Mouse (Mus musculus): Measurements from ENCODE around the gene Abcc5. TPM values are rescaled to one million over a fixed set of nuclear protein-coding genes. Genes with fewer than 3 reads are reported as not detected.

The Abcc5 gene
- 2.8 TPM for polyA plus RNA-seq (2014; fragmentation: Illumina TruSeq; extraction: RNeasy Lipid Tissue Mini Kit (QIAGEN cat#74804); ENCODE audit: low read depth, low replicate concordance)

GRCm38 (mm10) chr16:20425855-20426598, at the start of gene Abcc5:
TSS of gene Abcc5 (minus strand) at chr16:20426394.

GRCm38 (mm10) chr16:20325286-20325685, 100.9 kb downstream of the Abcc5 start, which contains the start of gene Cyp2ab1:
TSS of gene Cyp2ab1 (minus strand) at chr16:20325404.

GRCm38 (mm10) chr16:20301770-20302649, 124.2 kb downstream of the Abcc5 start, which contains the start of gene Parl:
TSS of gene Parl (minus strand) at chr16:20302387.

Other genes starting within 250 kb of the Abcc5 start
- not detected for gene Map6d1, start 185.0 kb downstream of the Abcc5 start, polyA plus RNA-seq (2014; fragmentation: Illumina TruSeq; extraction: RNeasy Lipid Tissue Mini Kit (QIAGEN cat#74804); ENCODE audit: low read depth, low replicate concordance)
- 40.4 TPM for gene Parl, start 124.0 kb downstream of the Abcc5 start, polyA plus RNA-seq (2014; fragmentation: Illumina TruSeq; extraction: RNeasy Lipid Tissue Mini Kit (QIAGEN cat#74804); ENCODE audit: low read depth, low replicate concordance)
- gene Cyp2ab1, start 101.0 kb downstream of the Abcc5 start, polyA plus RNA-seq (2014; fragmentation: Illumina TruSeq; extraction: RNeasy Lipid Tissue Mini Kit (QIAGEN cat#74804); ENCODE audit: low read depth, low replicate concordance), result not detected
- 9.8 TPM for gene Eif2b5, start 72.4 kb upstream of the Abcc5 start, polyA plus RNA-seq (2014; fragmentation: Illumina TruSeq; extraction: RNeasy Lipid Tissue Mini Kit (QIAGEN cat#74804); ENCODE audit: low read depth, low replicate concordance)
- gene Dvl3, start 90.6 kb upstream of the Abcc5 start, polyA plus RNA-seq (2014; fragmentation: Illumina TruSeq; extraction: RNeasy Lipid Tissue Mini Kit (QIAGEN cat#74804); ENCODE audit: low read depth, low replicate concordance), result 7.3 TPM
- 86.1 TPM for gene Ap2m1, start 109.1 kb upstream of the Abcc5 start, polyA plus RNA-seq (2014; fragmentation: Illumina TruSeq; extraction: RNeasy Lipid Tissue Mini Kit (QIAGEN cat#74804); ENCODE audit: low read depth, low replicate concordance)
- gene Abcf3, start 122.2 kb upstream of the Abcc5 start, polyA plus RNA-seq (2014; fragmentation: Illumina TruSeq; extraction: RNeasy Lipid Tissue Mini Kit (QIAGEN cat#74804); ENCODE audit: low read depth, low replicate concordance), result 10.5 TPM
- not detected for gene Vwa5b2, start 163.1 kb upstream of the Abcc5 start, polyA plus RNA-seq (2014; fragmentation: Illumina TruSeq; extraction: RNeasy Lipid Tissue Mini Kit (QIAGEN cat#74804); ENCODE audit: low read depth, low replicate concordance)
- 1.7 TPM for gene Eef1akmt4, start 185.2 kb upstream of the Abcc5 start, polyA plus RNA-seq (2014; fragmentation: Illumina TruSeq; extraction: RNeasy Lipid Tissue Mini Kit (QIAGEN cat#74804); ENCODE audit: low read depth, low replicate concordance)
- gene Gm49333, start 185.2 kb upstream of the Abcc5 start, polyA plus RNA-seq (2014; fragmentation: Illumina TruSeq; extraction: RNeasy Lipid Tissue Mini Kit (QIAGEN cat#74804); ENCODE audit: low read depth, low replicate concordance), result not detected
- 6.0 TPM for gene Alg3, start 185.3 kb upstream of the Abcc5 start, polyA plus RNA-seq (2014; fragmentation: Illumina TruSeq; extraction: RNeasy Lipid Tissue Mini Kit (QIAGEN cat#74804); ENCODE audit: low read depth, low replicate concordance)
- gene Camk2n2, start 194.9 kb upstream of the Abcc5 start, polyA plus RNA-seq (2014; fragmentation: Illumina TruSeq; extraction: RNeasy Lipid Tissue Mini Kit (QIAGEN cat#74804); ENCODE audit: low read depth, low replicate concordance), result not detected
- not detected for gene Ece2, start 203.4 kb upstream of the Abcc5 start, polyA plus RNA-seq (2014; fragmentation: Illumina TruSeq; extraction: RNeasy Lipid Tissue Mini Kit (QIAGEN cat#74804); ENCODE audit: low read depth, low replicate concordance)
- 84.4 TPM for gene Psmd2, start 225.3 kb upstream of the Abcc5 start, polyA plus RNA-seq (2014; fragmentation: Illumina TruSeq; extraction: RNeasy Lipid Tissue Mini Kit (QIAGEN cat#74804); ENCODE audit: low read depth, low replicate concordance)
- 154 TPM for gene Eif4g1, start 241.9 kb upstream of the Abcc5 start, polyA plus RNA-seq (2014; fragmentation: Illumina TruSeq; extraction: RNeasy Lipid Tissue Mini Kit (QIAGEN cat#74804); ENCODE audit: low read depth, low replicate concordance)

Data from liver, adult 10 weeks (tissue).